Mouse (Mus musculus) liver, postnatal 0 days (tissue): ENCODE results near the gene Anks1b.

Experiments
- CTCF ChIP-seq: sonication (generic); IDR thresholded peaks from 2 replicates; pipeline ENCODE4 v1.5.1; 2016; ENCODE audit warnings: antibody characterized with exemption, low read depth
- EP300 ChIP-seq: IDR thresholded peaks from 2 replicates; pipeline ENCODE4 v1.6.1; 2016; ENCODE audit warnings: antibody characterized with exemption, low read depth, mild to moderate bottlenecking

- no peak for TF ChIP-seq EP300
- no peak for TF ChIP-seq CTCF
Observed at GRCm38 (mm10) chr10:90992237-90992636, 1118.9 kb downstream of the Anks1b start.
